Mouse (Mus musculus) lung, embryonic 16.5 days (tissue): ENCODE data around the gene Gm28051. TPM values are rescaled to one million over a fixed set of nuclear protein-coding genes. Genes with fewer than 3 reads are reported as not detected.

Experiments
- ATAC-seq: fragments of 200-750 bp; cut with Nextera tagmentation; 2 replicates; pipeline ENCODE4 v1.8.0; 2017; ENCODE audit warnings: low read depth, mild to moderate bottlenecking, moderate library complexity
- H3K27ac ChIP-seq: fragments of 300-500 bp; sonication (generic); 2 replicates; pipeline ENCODE4 v1.5.1; 2014; ENCODE audit warnings: mild to moderate bottlenecking, control low read depth, low read length
- H3K27me3 ChIP-seq: fragments of 300-500 bp; sonication (generic); 2 replicates; pipeline ENCODE4 v1.6.1; 2014; ENCODE audit warnings: low read depth, low read length, mixed read lengths; ENCODE audit not compliant: control insufficient read depth, insufficient read depth
- H3K36me3 ChIP-seq: fragments of 300-500 bp; sonication (generic); 2 replicates; pipeline ENCODE4 v1.6.1; 2014; ENCODE audit warnings: low read length; ENCODE audit not compliant: control insufficient read depth, insufficient read depth
- H3K4me1 ChIP-seq: fragments of 300-500 bp; sonication (generic); replicated peaks from 2 replicates; pipeline ENCODE4 v1.6.1; 2014; ENCODE audit warnings: low read length, mixed read lengths; ENCODE audit not compliant: control insufficient read depth, insufficient read depth
- H3K4me2 ChIP-seq: fragments of 300-500 bp; sonication (generic); 2 replicates; pipeline ENCODE4 v1.6.1; 2014; ENCODE audit warnings: low read depth, low read length, control low read depth
- H3K4me3 ChIP-seq: fragments of 300-500 bp; sonication (generic); 2 replicates; pipeline ENCODE4 v1.5.1; 2014; ENCODE audit warnings: mild to moderate bottlenecking, low read length, control low read depth
- H3K9ac ChIP-seq: fragments of 300-500 bp; sonication (generic); 2 replicates; pipeline ENCODE4 v1.6.1; 2014; ENCODE audit warnings: low read length, control low read depth
- H3K9me3 ChIP-seq: fragments of 300-500 bp; sonication (generic); 2 replicates; pipeline ENCODE4 v1.6.1; 2016; ENCODE audit warnings: low read length; ENCODE audit not compliant: control insufficient read depth
- WGBS: fragments of 180-500 bp; shearing (Covaris S2); extraction: QIAGEN DNeasy Blood & Tissue Kit; methylation state at CpG from one replicate; pipeline ENCODE4 v1.1.7; 2014; 5-methylcytosine and 5-hydroxymethylcytosine counted together
- polyA plus RNA-seq: library from polyadenylated mRNA; unstranded; fragments of >200 nt; fragmentation: Nextera tagmentation; extraction: Ambion mirVana; gene quantifications from 2 replicates; pipeline ENCODE4 v1.2.1, GENCODE M21; 2015

The Gm28051 gene
- polyA plus RNA-seq, 1 experiment from 2014 or later, result not detected

DNA sequence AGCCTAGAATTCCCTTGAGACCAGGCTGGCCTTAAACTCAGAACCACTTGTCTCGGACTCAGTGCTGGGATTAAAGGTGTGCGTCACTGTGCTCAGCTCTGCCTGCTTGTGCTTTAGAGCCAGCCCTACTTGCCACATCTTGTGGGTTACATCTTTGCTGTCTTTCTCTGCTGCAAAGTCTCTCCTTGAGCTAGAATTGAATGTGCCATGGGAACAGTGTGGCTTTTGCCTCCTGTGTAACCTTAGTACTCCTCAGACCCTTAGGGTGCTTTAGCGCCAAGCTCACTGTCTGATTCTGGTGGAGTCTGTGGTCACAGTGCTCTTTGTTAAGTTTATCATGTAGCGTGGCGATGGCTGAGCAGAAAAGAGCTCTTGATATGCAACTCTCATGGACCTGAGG is 15.1 kb upstream of the Gm28051 start:
- no peak overlapping the region for H3K9ac ChIP-seq
- H3K4me1 ChIP-seq, result no peaks in the 10 kb centered on the region
- no peaks in the 10 kb centered on the region for H3K27me3 ChIP-seq
- no peak overlapping the region for H3K27ac ChIP-seq
- H3K4me3 ChIP-seq, result no peak overlapping the region
- H3K4me2 ChIP-seq, result no peak overlapping the region
- peaks cover 43% of the 10 kb centered on the region for H3K36me3 ChIP-seq
- WGBS, result 90% methylated on average over 5 of the region's 5 CpGs
- no peaks in the 10 kb centered on the region for H3K9me3 ChIP-seq
- no peak for ATAC-seq

DNA sequence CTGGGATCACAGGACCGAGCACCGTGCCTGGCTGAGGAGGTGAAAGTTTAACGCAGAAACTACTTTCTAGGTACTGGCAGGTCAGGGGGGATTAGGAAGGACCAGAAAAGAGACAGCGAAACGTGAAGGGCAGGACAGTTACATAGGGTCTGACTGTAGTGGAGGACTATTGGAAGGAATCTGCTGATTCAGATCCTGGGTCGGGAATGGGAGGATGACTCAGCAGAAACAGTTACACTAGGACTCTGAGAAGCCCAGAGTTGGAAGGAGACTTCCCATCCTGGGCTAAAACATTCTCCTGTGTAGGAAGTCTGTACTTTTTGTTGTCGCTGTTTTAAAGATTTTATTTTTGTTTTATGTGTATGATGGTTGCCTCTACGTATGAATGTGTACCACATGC is 14.0 kb upstream of the Gm28051 start:
- no peak overlapping the region for H3K4me3 ChIP-seq
- H3K27me3 ChIP-seq, result no peaks in the 10 kb centered on the region
- no peak overlapping the region for H3K27ac ChIP-seq
- H3K9ac ChIP-seq, result no peak overlapping the region
- H3K36me3 ChIP-seq, result peaks cover 45% of the 10 kb centered on the region
- no peak for ATAC-seq
- no peaks in the 10 kb centered on the region for H3K9me3 ChIP-seq
- H3K4me2 ChIP-seq, result no peak overlapping the region
- H3K4me1 ChIP-seq, result no peaks in the 10 kb centered on the region
- 95% methylated on average over 8 of the region's 8 CpGs for WGBS

GRCm38 (mm10) chr12:102769000-102769399 is 11.4 kb upstream of the Gm28051 start:
- no peaks in the 10 kb centered on the region for H3K27me3 ChIP-seq
- no peak overlapping the region for H3K4me3 ChIP-seq
- no peak overlapping the region for H3K27ac ChIP-seq
- no peak overlapping the region for H3K4me2 ChIP-seq
- WGBS, result 90% methylated on average over 4 of the region's 4 CpGs
- H3K9ac ChIP-seq, result no peak overlapping the region
- peaks cover 43% of the 10 kb centered on the region for H3K36me3 ChIP-seq
- no peaks in the 10 kb centered on the region for H3K4me1 ChIP-seq
- H3K9me3 ChIP-seq, result no peaks in the 10 kb centered on the region
- ATAC-seq, result no peak

GRCm38 (mm10) chr12:102763696-102764095 is 6.1 kb upstream of the Gm28051 start:
- H3K36me3 ChIP-seq, result peaks cover 16% of the 10 kb centered on the region
- H3K9me3 ChIP-seq, result no peaks in the 10 kb centered on the region
- no peak overlapping the region for H3K4me3 ChIP-seq
- H3K27me3 ChIP-seq, result no peaks in the 10 kb centered on the region
- no peak overlapping the region for H3K4me2 ChIP-seq
- H3K4me1 ChIP-seq, result peaks cover 9% of the 10 kb centered on the region
- no peak overlapping the region for H3K27ac ChIP-seq
- no peak for ATAC-seq
- H3K9ac ChIP-seq, result no peak overlapping the region

- H3K27ac ChIP-seq, result no peak overlapping the region
- H3K9me3 ChIP-seq, result no peaks in the 10 kb centered on the region
- H3K36me3 ChIP-seq, result peaks cover 5% of the 10 kb centered on the region; the same call in 1 of the 2 replicates
- H3K27me3 ChIP-seq, result no peaks in the 10 kb centered on the region
- ATAC-seq, result no peak
- H3K4me2 ChIP-seq, result no peak overlapping the region
- H3K9ac ChIP-seq, result no peak overlapping the region
- WGBS, result 78% methylated on average over 3 of the region's 3 CpGs
- peaks cover 10% of the 10 kb centered on the region for H3K4me1 ChIP-seq
- no peak overlapping the region for H3K4me3 ChIP-seq
These were observed 4.1 kb upstream of the Gm28051 start for GRCm38 (mm10) chr12:102761668-102762067.

- Histone ChIP-seq H3K9ac (peak overlapping the region; percentile 73), H3K9me3 (no peaks in the 10 kb centered on the region), H3K36me3 (0 out of 2 replicates have a peak, but pooled peaks cover 2% of the 10 kb centered on the region), H3K4me2 (peak overlapping the region; percentile 83), H3K27ac (no peak overlapping the region), H3K4me1 (peaks cover 16% of the 10 kb centered on the region), H3K27me3 (no peaks in the 10 kb centered on the region), H3K4me3 (peak overlapping the region; percentile 70)
- WGBS, result 4% methylated on average over 5 of the region's 5 CpGs
- ATAC-seq, result no peak
These were observed 1.4 kb upstream of the Gm28051 start for GRCm38 (mm10) chr12:102758936-102759335.

GRCm38 (mm10) chr12:102758403-102758756 is 815 bp upstream of the Gm28051 start, which contains the start of gene Gm20604:
Gene Gm20604 (minus strand): TSS chr12:102758672.
- WGBS, result under 1% methylated on average over 10 of the region's 10 CpGs
- Histone ChIP-seq H3K9ac (peak within 1 kb of the TSS; percentile 73), H3K36me3 (0 out of 2 replicates have a peak, but pooled peaks cover 2% of the 10 kb centered on the region), H3K27ac (peak within 1 kb of the TSS; percentile 95), H3K4me3 (peak within 1 kb of the TSS; percentile 70), H3K9me3 (no peaks in the 10 kb centered on the region), H3K4me1 (peaks cover 16% of the 10 kb centered on the region), H3K4me2 (peak within 1 kb of the TSS; percentile 83), H3K27me3 (no peaks in the 10 kb centered on the region)
- ATAC-seq, result no peak

GRCm38 (mm10) chr12:102757055-102757688 is 393 bp downstream of the Gm28051 start:
- Histone ChIP-seq H3K27me3 (no peaks in the 10 kb centered on the region), H3K9me3 (no peaks in the 10 kb centered on the region), H3K4me2 (peak overlapping the region; percentile 73), H3K9ac (peak overlapping the region; percentile 71), H3K27ac (peak overlapping the region; percentile 95), H3K4me3 (peak overlapping the region; percentile 70), H3K36me3 (no peaks in the 10 kb centered on the region), H3K4me1 (peaks cover 16% of the 10 kb centered on the region)
- 1% methylated on average over 43 of the region's 46 CpGs for WGBS
- ATAC-seq, result peak; percentile 88

- 59% methylated on average over 7 of the region's 7 CpGs for WGBS
- no peaks in the 10 kb centered on the region for H3K9me3 ChIP-seq
- H3K27ac ChIP-seq, result no peak overlapping the region
- ATAC-seq, result no peak
- H3K4me1 ChIP-seq, result peaks cover 16% of the 10 kb centered on the region
- no peaks in the 10 kb centered on the region for H3K27me3 ChIP-seq
- no peaks in the 10 kb centered on the region for H3K36me3 ChIP-seq
- peak overlapping the region; percentile 73 for H3K4me2 ChIP-seq
- peak overlapping the region; percentile 70 for H3K4me3 ChIP-seq
- no peak overlapping the region for H3K9ac ChIP-seq
These were observed 1.3 kb downstream of the Gm28051 start for GRCm38 (mm10) chr12:102756304-102756703.
